ENCODE assay signal across 1 mouse cellular context in the genomic region with DNA sequence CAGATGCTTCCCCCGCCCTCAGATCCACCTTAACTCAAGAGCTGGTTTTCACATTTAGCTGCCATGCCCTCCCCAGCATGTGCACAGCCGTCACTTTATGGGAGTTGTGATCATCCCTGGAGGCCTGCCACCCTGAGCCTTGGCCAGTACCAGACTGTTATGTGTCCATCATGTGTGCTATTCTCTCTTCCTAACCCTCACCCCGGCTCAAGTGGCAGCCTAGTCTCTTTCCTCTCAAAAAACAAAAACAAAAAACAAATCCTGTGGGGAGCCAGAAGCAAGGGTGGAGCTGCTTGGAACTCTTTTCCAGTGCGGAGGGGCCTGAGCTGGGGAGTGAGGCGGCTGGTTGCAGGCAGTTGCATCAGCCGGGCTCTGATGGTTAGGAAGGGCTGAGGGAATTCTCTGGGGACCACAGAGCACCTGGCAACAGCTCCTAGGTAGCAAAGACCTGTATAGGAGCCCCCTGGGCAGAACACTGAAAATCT.
TF ChIP-seq lines count a peak whose summit lies in the region.

No protein-coding gene starts in this region.

TF ChIP-seq in CH12.LX, 34 proteins besides CTCF, POLR2A, EP300 and RAD21 (continued from another document):
- TF ChIP-seq TBP (conservative IDR thresholded peaks at IDR 0.05; ENCODE audit: low read depth, low read length) (peak; percentile 69), PAX5 (IDR thresholded peaks at IDR 0.05; ENCODE audit: low read length) (no peak), HCFC1 (IDR thresholded peaks at IDR 0.05; ENCODE audit: low read depth, low read length) (peak; percentile 59), TCF12 (IDR thresholded peaks at IDR 0.05; ENCODE audit: low read depth, low read length) (peak; percentile 91), MAX (IDR thresholded peaks at IDR 0.05; ENCODE audit: low read length) (peak; percentile 34; the same call in 1 of the 2 replicates), ZMIZ1 (IDR thresholded peaks at IDR 0.05; ENCODE audit: low read depth, low read length) (peak; percentile 61; the same call in 1 of the 2 replicates), JUND (conservative IDR thresholded peaks at IDR 0.05; ENCODE audit: low read depth, low read length) (no peak), SIN3A (IDR thresholded peaks at IDR 0.05; ENCODE audit: low read length) (no peak; the same call in 1 of the 2 replicates), ZKSCAN1 (IDR thresholded peaks at IDR 0.05; ENCODE audit: borderline replicate concordance, low read depth, low read length) (no peak), MYC (IDR thresholded peaks at IDR 0.05; ENCODE audit: low read depth, low read length) (peak; percentile 79; the same call in 1 of the 2 replicates), ELF1 (IDR thresholded peaks at IDR 0.05; ENCODE audit: low read depth, low read length) (peak; percentile 31; the same call in 1 of the 2 replicates), MAZ (IDR thresholded peaks at IDR 0.05; ENCODE audit: low read depth, low read length) (peak; percentile 92; the same call in 1 of the 2 replicates), NRF1 (IDR thresholded peaks at IDR 0.05; ENCODE audit: low read depth, low read length) (peak; percentile 42; the same call in 1 of the 2 replicates), KAT2A (IDR thresholded peaks at IDR 0.05; ENCODE audit: insufficient replicate concordance, low read length) (peak; percentile 93), POLR2AphosphoS2 (IDR thresholded peaks at IDR 0.05; ENCODE audit: low read depth, low read length) (no peak), ETS1 (conservative IDR thresholded peaks at IDR 0.05; ENCODE audit: low read depth, low read length) (peak; percentile 53), MEF2A (IDR thresholded peaks at IDR 0.05; ENCODE audit: borderline replicate concordance, low read depth, low read length) (peak; percentile 72; the same call in 1 of the 2 replicates), MXI1 (IDR thresholded peaks at IDR 0.05; ENCODE audit: low read depth, low read length) (peak; percentile 74), E2F4 (IDR thresholded peaks at IDR 0.05; ENCODE audit: insufficient replicate concordance, low read depth, low read length) (no peak)
